Mouse (Mus musculus): ENCODE measurements around the gene Slc34a3.

Slc34a3 gene

DNA sequence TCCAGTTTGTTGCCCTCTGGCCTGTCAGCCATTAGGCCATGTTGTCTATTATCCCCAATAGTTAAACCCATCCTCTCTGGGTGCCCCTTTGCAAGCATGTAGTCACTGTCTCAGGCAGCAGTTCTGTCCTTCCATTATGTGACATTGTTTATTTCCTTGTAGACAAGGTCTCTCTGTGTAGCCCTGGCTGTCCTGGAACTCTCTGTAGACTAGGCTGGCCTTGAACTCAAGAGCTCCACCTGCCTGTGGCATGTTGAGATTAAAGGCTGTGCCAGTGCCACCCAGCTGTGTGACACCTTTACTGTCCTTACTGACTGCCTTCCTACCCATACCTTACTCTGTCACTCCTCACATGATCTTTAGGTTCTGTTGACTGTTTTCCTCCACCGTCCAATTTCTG, 18.2 kb upstream of the Slc34a3 start:
- peak; percentile 59 for DNase-seq (ENCODE audit: low read depth, low spot score)

DNA sequence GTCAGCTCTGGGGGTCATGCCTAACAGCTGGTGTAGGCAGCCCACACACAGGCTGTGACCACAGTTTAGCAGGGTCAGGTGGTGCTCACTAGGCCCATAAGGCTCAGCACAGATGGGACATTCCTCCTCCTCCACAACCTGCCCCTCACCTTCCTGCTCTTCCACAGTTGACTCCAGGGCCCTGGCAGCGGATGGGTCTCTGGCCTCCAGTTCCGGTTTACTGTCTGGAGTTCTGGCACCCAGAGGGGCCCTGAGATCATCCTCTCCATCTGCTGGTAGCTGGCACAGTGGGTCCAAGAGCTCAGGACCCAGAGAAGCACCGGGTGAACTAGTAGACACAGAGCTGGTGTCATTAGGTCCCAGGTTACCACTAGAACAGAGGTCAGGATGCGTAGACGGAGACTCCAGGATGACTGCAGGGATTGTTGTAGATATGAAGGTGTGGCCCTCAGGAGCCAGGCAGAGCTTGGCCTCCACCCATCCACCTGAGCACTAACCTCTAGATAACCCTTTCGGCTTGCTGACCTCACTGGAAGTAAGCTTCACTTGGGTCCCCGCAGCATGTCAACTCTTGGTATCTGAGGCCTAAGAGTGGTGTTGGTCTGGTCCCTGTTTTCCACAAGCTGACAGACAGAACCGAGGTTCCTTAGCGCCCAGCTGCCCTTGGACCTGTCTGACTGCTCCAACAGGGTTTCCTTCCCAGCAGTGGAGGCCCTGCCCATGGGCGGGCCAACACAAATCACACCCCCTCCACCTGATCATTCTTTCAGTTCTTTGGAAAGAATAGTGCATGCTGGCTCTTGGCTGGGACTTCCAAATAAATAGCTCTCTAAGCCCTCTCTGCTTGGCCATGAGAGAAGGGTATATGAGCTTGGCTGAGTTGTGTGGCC, 12.3 kb upstream of the Slc34a3 start, which contains the start of gene AL732309.1:
Gene AL732309.1, minus strand, starts transcription at position 681 of the 890 bp plus-strand sequence.
- DNase-seq (ENCODE audit: low read depth, low spot score), result no peak

GRCm38 (mm10) chr2:25244144-25244543, 10.0 kb upstream of the Slc34a3 start:
- DNase-seq (ENCODE audit: low read depth, low spot score), result no peak

DNA sequence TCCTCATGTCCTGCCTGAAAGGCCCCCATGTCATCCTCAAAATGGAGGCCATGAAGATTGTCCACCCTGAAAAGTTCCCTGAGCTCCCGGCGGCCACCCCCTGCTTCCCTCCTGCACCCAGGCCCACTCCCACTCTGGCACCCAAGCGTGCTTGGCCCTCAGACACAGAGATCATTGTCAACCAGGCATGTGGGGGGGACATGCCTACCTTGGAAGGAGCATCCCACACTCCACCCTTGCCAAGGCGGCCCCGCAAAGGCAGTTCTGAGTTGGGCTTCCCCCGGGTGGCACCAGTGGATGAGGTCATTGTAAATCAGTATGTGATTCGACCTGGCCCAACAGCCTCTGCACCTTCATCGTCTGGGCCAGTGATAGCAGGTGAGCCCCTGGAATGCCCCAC, 9.2 kb upstream of the Slc34a3 start:
- DNase-seq (ENCODE audit: low read depth, low spot score), result no peak

- DNase-seq (ENCODE audit: low read depth, low spot score), result peak; percentile 52
These were observed 7.9 kb upstream of the Slc34a3 start, which contains the start of the genes Rnf208 and Cysrt1 for GRCm38 (mm10) chr2:25242101-25242506. Rnf208 (plus strand) TSS chr2:25242255. Cysrt1 (minus strand) TSS chr2:25242452.

DNA sequence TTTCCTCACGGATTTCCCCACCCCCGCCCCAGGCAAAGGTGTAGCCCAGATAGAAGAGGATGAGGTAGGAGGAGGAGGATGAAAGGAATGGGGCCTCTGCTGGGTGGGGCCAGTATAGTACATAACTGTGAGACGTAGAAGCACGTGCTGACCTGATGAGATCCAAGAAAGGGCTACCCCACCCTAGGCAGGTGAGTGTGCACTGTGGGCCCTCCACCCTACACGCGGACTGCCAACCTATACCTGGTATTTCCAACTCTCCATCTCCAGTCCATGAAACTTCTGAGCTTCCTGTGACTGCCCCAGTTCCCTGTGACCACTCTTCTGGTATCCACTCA, 7.2 kb upstream of the Slc34a3 start:
- peak; percentile 74 for DNase-seq (ENCODE audit: low read depth, low spot score)

- peak; percentile 98 for DNase-seq (ENCODE audit: low read depth, low spot score)
These were observed 6.7 kb upstream of the Slc34a3 start for GRCm38 (mm10) chr2:25240723-25241437.

DNA sequence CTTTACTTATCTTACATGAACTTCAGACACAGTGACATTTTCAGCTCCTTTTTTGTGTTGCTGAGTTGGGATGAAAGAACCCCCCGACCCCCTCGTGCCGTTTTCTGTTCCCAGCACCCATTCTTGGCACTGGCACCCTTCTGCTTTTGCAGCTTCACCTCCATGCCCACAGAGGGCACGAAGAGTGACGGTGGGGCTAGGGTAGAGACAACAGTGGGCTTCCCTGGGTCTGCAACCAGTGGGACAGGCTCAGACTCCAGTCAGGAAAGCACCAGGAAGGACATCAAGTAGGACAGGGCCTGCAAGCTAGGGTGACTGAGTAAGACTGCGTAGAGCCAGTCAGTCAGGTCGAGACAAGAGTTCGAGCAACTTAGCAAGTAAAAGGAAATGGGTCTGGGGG, 6.1 kb upstream of the Slc34a3 start:
- DNase-seq (ENCODE audit: low read depth, low spot score), result no peak

- no peak for DNase-seq (ENCODE audit: low read depth, low spot score)
These were observed 5.6 kb upstream of the Slc34a3 start for GRCm38 (mm10) chr2:25239766-25240165.

GRCm38 (mm10) chr2:25238106-25238505, 3.9 kb upstream of the Slc34a3 start:
- no peak for DNase-seq (ENCODE audit: low read depth, low spot score)

GRCm38 (mm10) chr2:25237522-25237921, 3.4 kb upstream of the Slc34a3 start:
- no peak for DNase-seq (ENCODE audit: low read depth, low spot score)

DNA sequence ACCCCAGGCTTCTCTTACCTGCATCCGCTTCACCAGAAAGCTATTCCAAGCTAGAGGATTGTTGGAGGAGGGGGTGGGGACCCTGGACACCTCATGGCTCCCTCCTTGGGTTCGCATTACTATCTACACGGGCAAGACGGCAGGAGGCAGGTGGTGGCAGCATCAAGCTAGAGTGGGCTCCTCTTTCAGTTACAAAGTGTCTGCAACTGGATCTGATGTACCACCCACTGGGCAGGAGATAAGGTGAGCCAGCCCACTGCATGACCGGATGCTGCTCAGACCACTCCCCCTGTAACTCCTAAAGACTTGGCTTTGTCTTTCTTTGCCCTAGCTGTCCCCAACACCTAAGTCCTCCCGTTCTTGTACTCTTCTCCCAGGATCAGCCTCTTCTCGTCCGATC, 2.5 kb upstream of the Slc34a3 start, which contains the start of gene Rnf224:
Gene Rnf224, minus strand, starts transcription at position 174 of the 400 bp plus-strand sequence.
- DNase-seq (ENCODE audit: low read depth, low spot score), result no peak

DNA sequence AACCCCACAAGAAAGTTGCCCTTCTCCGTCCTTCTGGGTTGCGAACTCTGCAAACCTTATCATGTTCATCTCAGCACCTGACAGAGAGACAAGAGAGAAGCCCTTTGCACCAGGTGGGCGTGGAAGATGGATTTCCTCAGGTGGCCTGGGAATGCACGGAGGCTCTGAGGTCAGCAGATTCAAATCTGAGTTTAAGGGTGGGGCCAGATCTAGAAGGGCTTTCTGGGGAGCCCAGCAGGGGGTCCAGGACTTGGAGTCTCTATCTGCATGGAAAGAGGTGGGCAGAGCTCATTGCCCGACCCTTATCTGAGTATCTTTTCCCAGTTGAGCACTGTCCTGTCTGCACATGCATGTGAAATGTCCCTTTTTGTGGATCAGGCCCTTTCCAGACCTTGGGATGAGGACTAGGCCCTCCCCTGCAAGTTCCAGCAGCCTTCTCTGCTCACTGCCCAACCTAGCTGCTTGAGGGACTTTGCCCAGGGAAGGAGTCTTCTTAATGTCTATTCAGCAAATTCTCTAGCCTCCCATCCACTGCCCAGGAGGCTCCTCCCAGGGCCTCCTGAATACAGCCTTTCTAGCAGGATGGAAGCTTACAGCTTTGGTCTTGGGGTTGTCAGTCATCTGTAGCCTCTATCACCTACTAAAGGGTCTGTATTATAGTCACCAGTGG, 522 bp upstream of the Slc34a3 start:
- DNase-seq (ENCODE audit: low read depth, low spot score), result peak; percentile 39

GRCm38 (mm10) chr2:25233421-25233820, 743 bp downstream of the Slc34a3 start:
- DNase-seq (ENCODE audit: low read depth, low spot score), result no peak

DNA sequence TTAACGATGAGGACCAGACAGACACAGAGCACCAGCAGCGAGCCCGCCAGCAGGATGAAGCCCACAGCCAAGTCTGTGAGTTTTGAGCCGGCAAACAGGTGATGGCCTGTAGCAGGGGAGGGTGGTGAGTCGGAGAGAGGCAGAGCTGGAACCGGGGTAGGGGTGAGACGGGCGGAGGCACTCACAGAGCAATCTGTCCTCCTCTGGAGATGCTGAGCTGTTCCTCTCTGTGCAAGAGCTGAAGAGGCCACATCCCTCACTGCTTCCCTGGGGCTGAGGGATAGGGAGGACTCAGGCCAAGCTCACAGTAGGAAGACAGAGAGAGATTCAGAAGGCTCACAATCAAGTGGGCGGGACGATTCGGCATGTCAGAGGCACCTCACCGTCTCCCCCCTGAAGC, 3.1 kb downstream of the Slc34a3 start:
- DNase-seq (ENCODE audit: low read depth, low spot score), result peak; percentile 58

DNA sequence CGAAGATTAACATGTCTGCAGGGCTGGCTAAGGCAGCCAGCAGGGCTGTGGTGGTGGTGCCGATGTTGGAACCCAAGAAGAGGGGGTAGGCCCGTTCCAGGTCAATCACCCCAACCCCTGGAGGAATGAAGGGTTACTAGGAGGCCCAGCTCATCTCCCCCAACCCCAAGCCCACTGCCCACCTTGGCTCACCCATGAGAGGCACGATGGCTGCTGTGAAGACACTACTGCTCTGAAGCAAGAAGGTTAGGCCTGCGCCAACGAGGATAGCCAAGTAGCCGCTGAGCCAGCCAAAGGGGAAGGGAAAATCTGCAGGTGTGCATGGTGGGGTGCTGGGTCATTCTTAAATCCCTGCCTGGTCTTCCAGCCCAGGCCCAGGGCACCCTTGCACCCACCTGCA, 3.6 kb downstream of the Slc34a3 start:
- DNase-seq (ENCODE audit: low read depth, low spot score), result no peak

DNA sequence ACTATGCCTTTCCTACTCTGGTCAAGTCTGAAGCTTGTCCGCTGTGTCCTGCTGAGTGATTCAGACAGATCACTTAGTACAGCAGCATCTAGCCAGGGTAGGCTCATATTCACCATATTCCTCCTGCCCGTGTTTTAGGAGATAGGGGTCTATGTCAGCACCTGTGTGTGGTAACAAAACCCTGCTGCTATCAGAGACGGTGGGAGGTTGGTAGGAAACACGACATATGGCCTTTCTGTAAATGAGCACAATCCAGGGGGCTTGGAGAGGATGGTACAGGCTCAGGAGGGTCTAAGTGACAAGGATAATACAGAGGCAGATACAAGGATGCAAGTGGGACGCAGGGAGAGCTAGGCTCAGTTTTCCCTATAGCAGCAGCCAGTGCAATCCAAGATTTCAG, 4.6 kb downstream of the Slc34a3 start:
- DNase-seq (ENCODE audit: low read depth, low spot score), result no peak

DNA sequence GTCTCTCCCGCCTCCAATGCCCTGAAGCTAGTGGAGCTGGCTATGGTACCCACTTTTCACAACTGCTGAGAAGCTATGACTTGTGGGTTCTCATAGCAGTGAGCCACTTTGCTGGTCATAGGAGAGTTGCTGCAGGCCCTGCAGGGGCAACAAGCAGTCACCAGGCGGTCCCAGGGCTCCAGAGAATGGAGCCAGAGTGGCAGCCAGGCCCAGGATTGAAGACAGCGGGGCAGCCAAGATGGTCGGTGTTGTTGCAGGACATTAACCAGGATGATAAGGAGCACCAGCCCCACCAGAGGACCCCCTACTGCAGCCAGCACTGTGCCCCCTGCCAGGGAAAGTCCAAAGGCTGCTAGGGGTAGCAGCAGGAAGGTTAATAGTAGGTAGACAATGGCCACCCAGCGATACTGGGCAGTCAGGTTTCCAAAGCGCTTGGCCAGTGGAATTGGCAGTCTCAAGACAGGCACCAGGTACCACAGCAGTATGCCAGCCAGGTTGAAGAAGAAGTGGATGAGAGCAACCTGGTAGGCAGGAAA, 5.1 kb downstream of the Slc34a3 start:
- no peak for DNase-seq (ENCODE audit: low read depth, low spot score)

- peak; percentile 96 for DNase-seq (ENCODE audit: low read depth, low spot score)
These were observed 5.7 kb downstream of the Slc34a3 start for GRCm38 (mm10) chr2:25228431-25228889.

- no peak for DNase-seq (ENCODE audit: low read depth, low spot score)
These were observed 6.8 kb downstream of the Slc34a3 start for GRCm38 (mm10) chr2:25227406-25227805.

DNA sequence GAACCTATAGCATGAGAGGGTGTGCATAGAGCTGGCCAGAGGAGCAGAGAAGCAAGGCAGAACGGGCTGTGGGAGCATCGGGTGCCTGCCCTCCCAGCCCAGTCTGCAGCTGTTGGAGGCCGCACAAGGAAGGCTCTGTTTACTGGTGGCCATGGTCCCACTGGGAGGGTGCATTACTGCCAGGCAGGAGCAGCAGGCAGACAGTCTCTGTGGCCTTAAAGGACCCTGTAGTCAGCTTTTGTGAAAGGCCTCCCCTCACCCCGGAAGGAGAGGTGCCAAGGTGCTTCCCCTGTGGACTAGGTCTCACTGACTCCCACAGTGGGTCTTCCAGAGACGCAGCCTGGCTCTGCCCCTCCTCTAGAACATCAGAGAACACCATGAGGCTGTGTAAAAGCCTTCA, 7.3 kb downstream of the Slc34a3 start:
- no peak for DNase-seq (ENCODE audit: low read depth, low spot score)

All from ZHBTc4 (cell line).